Comparison of ENCODE assay signal across 16 mouse cellular contexts in genomic region chr2:6313733-6314132, GRCm38 (mm10).
"Had no signal": no experiment of that assay in that cellular context is flagged by ENCODE, and none has a peak within 500 bp of the region (broad histone marks: within the 10 kb centered on the region; RNA-seq: fewer than 3 reads in every experiment).

No protein-coding gene starts in this region.

- H3K27ac ChIP-seq: neural tube, embryonic 13.5 days; neural tube, embryonic 15.5 days; stomach, embryonic 15.5 days; stomach, postnatal 0 days had no signal

- H3K36me3 ChIP-seq: neural tube, embryonic 13.5 days; neural tube, embryonic 15.5 days; stomach, embryonic 15.5 days had no signal

- H3K4me1 ChIP-seq: neural tube, embryonic 13.5 days; neural tube, embryonic 15.5 days; stomach, embryonic 15.5 days had no signal

- DNase-seq: retina, postnatal 1 day; right cerebral cortex, adult 18-20 months; right cerebral cortex, postnatal 14 days; right cerebral cortex, postnatal 25 days; right cerebral cortex, postnatal 4 days; spleen, adult 18-20 months; thymus, adult 18-20 months; thymus, adult 2 months; thymus, postnatal 14 days; thymus, postnatal 25 days; thymus, postnatal 36 days; thymus, postnatal 4 days had no signal

- H3K9ac ChIP-seq: neural tube, embryonic 13.5 days; neural tube, embryonic 15.5 days; stomach, embryonic 15.5 days had no signal

- H3K9me3 ChIP-seq: neural tube, embryonic 13.5 days; neural tube, embryonic 15.5 days; stomach, embryonic 15.5 days had no signal

- H3K27me3 ChIP-seq: neural tube, embryonic 13.5 days; neural tube, embryonic 15.5 days; stomach, embryonic 15.5 days had no signal

- H3K4me3 ChIP-seq: neural tube, embryonic 13.5 days; neural tube, embryonic 15.5 days; stomach, embryonic 15.5 days had no signal
